Mouse (Mus musculus): Measurements from ENCODE around the gene Gbp8. TPM values are rescaled to one million over a fixed set of nuclear protein-coding genes. Genes with fewer than 3 reads are reported as not detected.

Gbp8 gene
- 1 to 10 TPM; 1.0 to 1.7 TPM for total RNA-seq (2023)

GRCm38 (mm10) chr5:105139409-105140088 lies at the start of gene Gbp8, which contains the start of the genes Gbp9 and Gbp4:
Gene Gbp8 (minus strand): TSS chr5:105139540.
Gene Gbp9 (minus strand): TSS chr5:105139539.
Gene Gbp4 (minus strand): TSS chr5:105139586.

GRCm38 (mm10) chr5:104982535-104982934 lies 156.8 kb downstream of the Gbp8 start, which contains the start of gene Abcg3:
Gene Abcg3 (minus strand): TSS chr5:104982718.

Other genes with a start within 250 kb of the Gbp8 start
- 1 to 10 TPM; 1.2 to 1.8 TPM for gene Abcg3, start 156.8 kb downstream of the Gbp8 start, total RNA-seq (2023)
- 10 to 100 TPM in 1 of 2 experiments, 1 to 10 TPM in 1; 8.6 to 10.5 TPM for gene Gbp9, start within 50 bp of the Gbp8 start, total RNA-seq (2023)
- 1 to 10 TPM; 3.2 to 4.5 TPM for gene Gbp4, start within 50 bp of the Gbp8 start, total RNA-seq (2023)
- gene Gbp10, start 100.0 kb upstream of the Gbp8 start, total RNA-seq (2023), result not detected
- not detected for gene Gm43302, start 154.2 kb upstream of the Gbp8 start, total RNA-seq (2023)
- gene Gbp6, start 154.2 kb upstream of the Gbp8 start, total RNA-seq (2023), result under 1 TPM; 0.35 to 0.42 TPM